Mouse (Mus musculus) thymus, adult 2 months (tissue): Measurements from ENCODE around the gene Nipal3.

ENCODE experiments used
- CTCF ChIP-seq: fragments of 200-500 bp; IDR thresholded peaks from 2 replicates; pipeline ENCODE4 v1.5.1; 2012; ENCODE audit warnings: mild to moderate bottlenecking, control low read depth, low read length, moderate library complexity, borderline replicate concordance; ENCODE audit not compliant: control insufficient read depth, poor library complexity, insufficient read depth; ENCODE audit errors: extremely low read depth
- POLR2A ChIP-seq: fragments of 200-500 bp; IDR thresholded peaks from 2 replicates; pipeline ENCODE4 v1.6.1; 2012; ENCODE audit warnings: mild to moderate bottlenecking, low read length, control low read depth, moderate library complexity; ENCODE audit not compliant: control insufficient read depth, poor library complexity, insufficient read depth; ENCODE audit errors: extremely low read depth

DNA sequence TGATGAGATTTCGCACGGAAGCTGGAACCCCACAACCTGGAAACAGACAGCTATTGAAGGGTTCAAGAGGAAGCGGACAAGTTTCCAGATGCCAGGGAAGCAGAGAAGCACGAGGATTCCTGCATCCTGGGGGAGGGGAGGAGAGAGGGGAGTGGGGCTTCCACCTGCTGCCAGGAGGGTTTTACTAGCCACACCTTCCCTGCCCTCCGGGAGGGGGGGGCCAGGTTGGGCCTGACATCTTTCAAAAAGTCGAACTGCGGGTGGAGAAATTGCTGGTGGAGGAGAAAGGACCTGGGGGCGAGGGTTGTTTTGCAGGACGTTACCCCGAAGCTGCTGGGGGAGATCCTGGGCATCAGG, 61.8 kb downstream of the Nipal3 start:
- TF ChIP-seq CTCF (no peak), POLR2A (no peak)
